Mouse (Mus musculus): ENCODE data around the gene Ppdpf. TPM values are rescaled to one million over a fixed set of nuclear protein-coding genes. Genes with fewer than 3 reads are reported as not detected.

The Ppdpf gene
- total and polyA plus RNA-seq, 3 experiments: 60.0 to 113 (median 71.2) TPM

DNA sequence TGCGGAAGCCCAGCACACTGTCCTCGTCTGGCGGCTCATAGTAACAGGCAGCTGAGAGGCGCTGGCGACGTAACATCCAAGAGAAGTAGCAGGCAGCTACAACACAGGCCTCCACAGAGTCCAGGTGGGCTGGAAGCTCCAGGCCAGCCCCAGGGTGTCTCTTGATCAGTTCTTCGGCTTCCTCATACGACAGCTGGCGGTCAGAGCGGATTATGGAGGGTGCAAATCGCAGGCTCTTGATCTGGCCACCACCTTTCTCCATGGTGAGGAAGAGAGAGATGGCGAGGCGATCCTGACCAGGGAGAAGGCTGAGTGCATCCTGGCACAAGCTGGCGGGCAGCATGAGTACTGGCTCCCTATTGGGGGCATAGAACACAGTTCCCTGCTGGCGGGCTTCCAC lies 46.4 kb downstream of the Ppdpf start:
- H3K4me1 ChIP-seq (ENCODE audit: control insufficient read depth in 1 of 2, insufficient read depth in 2 of 2): peaks cover 7 to 14% of the 10 kb centered on the region in 2 experiments; a peak in 3 of 4 replicates
- no peaks in the 10 kb centered on the region for H3K27me3 ChIP-seq (replicated peaks)
- H3K9me3 ChIP-seq (replicated peaks; ENCODE audit: low read length): no peaks in the 10 kb centered on the region
- dilution Hi-C loops (cut with MboI; ENCODE audit: extremely low pct_ligation_motif_present, extremely low pct_unique_long_range_greater_than_20kb, low sequenced_read_pairs): no loop called here
- no peak for DNase-seq (ENCODE audit: extremely low read depth)
- H3K27ac ChIP-seq (ENCODE audit: insufficient read depth, low read depth): no peak overlapping the region
- in situ Hi-C loops (cut with MboI; ENCODE audit: low pct_ligation_motif_present, low pct_unique_long_range_greater_than_20kb, low sequenced_read_pairs): loop anchor here (5.0 kb wide), 1 partner anchor 36 kb away; no protein-coding TSS in a partner anchor
- no peak overlapping the region for H3K4me2 ChIP-seq (ENCODE audit: insufficient read depth, low read depth, poor library complexity, severe bottlenecking)
- no peak for TF ChIP-seq IRF4 (IDR thresholded peaks at IDR 0.05; ENCODE audit: low read depth, low read length)
- TF ChIP-seq KAT2A (IDR thresholded peaks at IDR 0.05; ENCODE audit: insufficient replicate concordance, low read length): no peak
- no peak for TF ChIP-seq SIN3A (IDR thresholded peaks at IDR 0.05; ENCODE audit: low read length)
- no peak for TF ChIP-seq E2F4 (IDR thresholded peaks at IDR 0.05; ENCODE audit: insufficient replicate concordance, low read depth, low read length)
- H3K4me3 ChIP-seq (replicated peaks in 1 of 3; ENCODE audit: low read depth in 2 of 3, low read length in 2 of 3, poor library complexity in 1 of 3): no peak overlapping the region
- no peaks in the 10 kb centered on the region for H3K79me2 ChIP-seq (replicated peaks; ENCODE audit: control insufficient read depth, extremely low read depth, insufficient read depth, poor library complexity, severe bottlenecking)
- H3K36me3 ChIP-seq (replicated peaks in 1 of 2; ENCODE audit: control insufficient read depth in 1 of 2, insufficient read depth in 1 of 2, low read length in 1 of 2): peaks cover 95 to 100% of the 10 kb centered on the region in 2 experiments
- H3K9ac ChIP-seq (ENCODE audit: insufficient read depth, low read depth): no peak overlapping the region

- dilution Hi-C loops (cut with MboI; ENCODE audit: extremely low pct_ligation_motif_present, extremely low pct_unique_long_range_greater_than_20kb, low sequenced_read_pairs) (no loop called here), in situ Hi-C loops (cut with MboI; ENCODE audit: low pct_ligation_motif_present, low pct_unique_long_range_greater_than_20kb, low sequenced_read_pairs) (loop anchor here (5.0 kb wide), 1 partner anchor 37 kb away; no protein-coding TSS in a partner anchor)
- no peaks in the 10 kb centered on the region for H3K79me2 ChIP-seq (replicated peaks; ENCODE audit: control insufficient read depth, extremely low read depth, insufficient read depth, poor library complexity, severe bottlenecking)
- DNase-seq (ENCODE audit: extremely low read depth): no peak
- H3K4me2 ChIP-seq (ENCODE audit: insufficient read depth, low read depth, poor library complexity, severe bottlenecking): no peak overlapping the region
- no peak overlapping the region for H3K27ac ChIP-seq (ENCODE audit: insufficient read depth, low read depth)
- no peaks in the 10 kb centered on the region for H3K27me3 ChIP-seq (replicated peaks)
- no peak overlapping the region for H3K4me3 ChIP-seq (replicated peaks in 1 of 3; ENCODE audit: low read depth in 2 of 3, low read length in 2 of 3, poor library complexity in 1 of 3)
- peaks cover 88 to 97% of the 10 kb centered on the region in 2 experiments for H3K36me3 ChIP-seq (replicated peaks in 1 of 2; ENCODE audit: control insufficient read depth in 1 of 2, insufficient read depth in 1 of 2, low read length in 1 of 2)
- peaks cover 16 to 25% of the 10 kb centered on the region in 2 experiments for H3K4me1 ChIP-seq (ENCODE audit: control insufficient read depth in 1 of 2, insufficient read depth in 2 of 2)
- TF ChIP-seq ELF1 (IDR thresholded peaks at IDR 0.05; ENCODE audit: low read depth, low read length) (no peak), MEF2A (IDR thresholded peaks at IDR 0.05; ENCODE audit: borderline replicate concordance, low read depth, low read length) (no peak), CHD1 (IDR thresholded peaks at IDR 0.05; ENCODE audit: low read depth, low read length) (no peak), ZKSCAN1 (IDR thresholded peaks at IDR 0.05; ENCODE audit: borderline replicate concordance, low read depth, low read length) (no peak), TCF12 (IDR thresholded peaks at IDR 0.05; ENCODE audit: low read depth, low read length) (no peak), MXI1 (IDR thresholded peaks at IDR 0.05; ENCODE audit: low read depth, low read length) (no peak), PAX5 (IDR thresholded peaks at IDR 0.05; ENCODE audit: low read length) (no peak), ZC3H11A (IDR thresholded peaks at IDR 0.05; ENCODE audit: low read depth, low read length) (no peak)
- H3K9ac ChIP-seq (ENCODE audit: insufficient read depth, low read depth): no peak overlapping the region
- no peaks in the 10 kb centered on the region for H3K9me3 ChIP-seq (replicated peaks; ENCODE audit: low read length)
These were observed 47.6 kb downstream of the Ppdpf start for GRCm38 (mm10) chr2:181234680-181235079.
